Mouse (Mus musculus) liver, embryonic 13.5 days (tissue): ENCODE measurements around the gene Irak2. TPM values are rescaled to one million over a fixed set of nuclear protein-coding genes. Genes with fewer than 3 reads are reported as not detected.

ENCODE experiments used
- ATAC-seq: fragments of 200-750 bp; cut with Nextera tagmentation; 2 replicates; pipeline ENCODE4 v1.8.0; 2017; ENCODE audit warnings: low read depth, mild to moderate bottlenecking, moderate number of reproducible peaks, moderate library complexity
- DNase-seq: peaks from one replicate; pipeline ENCODE4 v3.0.0; 2022
- H3K27ac ChIP-seq: fragments of 300-500 bp; sonication (generic); 2 replicates; pipeline ENCODE4 v1.5.1; 2015; ENCODE audit warnings: moderate library complexity, mild to moderate bottlenecking, inconsistent platforms
- H3K27me3 ChIP-seq: fragments of 300-500 bp; sonication (generic); 2 replicates; pipeline ENCODE4 v1.6.1; 2015; ENCODE audit warnings: mild to moderate bottlenecking, inconsistent platforms
- H3K36me3 ChIP-seq: fragments of 300-500 bp; sonication (generic); 2 replicates; pipeline ENCODE4 v1.6.1; 2015; ENCODE audit warnings: mild to moderate bottlenecking, inconsistent platforms
- H3K4me1 ChIP-seq: fragments of 300-500 bp; sonication (generic); replicated peaks from 2 replicates; pipeline ENCODE4 v1.6.1; 2015; ENCODE audit warnings: inconsistent platforms
- H3K4me2 ChIP-seq: fragments of 300-500 bp; sonication (generic); 2 replicates; pipeline ENCODE4 v1.6.1; 2015; ENCODE audit warnings: inconsistent platforms, mild to moderate bottlenecking, moderate library complexity
- H3K4me3 ChIP-seq: fragments of 300-500 bp; sonication (generic); replicated peaks from 2 replicates; pipeline ENCODE4 v1.5.1; 2015; ENCODE audit warnings: mild to moderate bottlenecking, inconsistent platforms
- H3K9ac ChIP-seq: fragments of 300-500 bp; sonication (generic); 2 replicates; pipeline ENCODE4 v1.6.1; 2015; ENCODE audit warnings: mild to moderate bottlenecking, inconsistent platforms
- H3K9me3 ChIP-seq: fragments of 300-500 bp; sonication (generic); replicated peaks from 2 replicates; pipeline ENCODE4 v1.6.1; 2016; ENCODE audit warnings: inconsistent platforms
- whole genome bisulfite sequencing: fragments of 180-500 bp; shearing (Covaris S2); methylation state at CpG from one replicate; pipeline ENCODE4 v1.1.7; 2015; ENCODE audit not compliant: insufficient replicate concordance; 5-methylcytosine and 5-hydroxymethylcytosine counted together
- polyA plus RNA-seq: library from polyadenylated mRNA; unstranded; fragments of >200 nt; fragmentation: Nextera tagmentation; extraction: Ambion mirVana; gene quantifications from 2 replicates; pipeline ENCODE4 v1.2.1, GENCODE M21; 2015

Irak2 gene
- polyA plus RNA-seq, 1 experiment from 2014 or later: 14.9 TPM

- peak overlapping the region; percentile 67 for H3K4me2 ChIP-seq
- 46% methylated on average over 7 of the region's 7 CpGs for WGBS
- DNase-seq (no peak), ATAC-seq (no peak)
- H3K4me3 ChIP-seq: peak overlapping the region; percentile 61; the same call in 1 of the 2 replicates
- peak overlapping the region; percentile 98 for H3K27ac ChIP-seq
- H3K27me3 ChIP-seq: no peaks in the 10 kb centered on the region
- H3K9ac ChIP-seq: peak overlapping the region; percentile 84
- peaks cover 80% of the 10 kb centered on the region for H3K4me1 ChIP-seq
- no peaks in the 10 kb centered on the region for H3K9me3 ChIP-seq
- H3K36me3 ChIP-seq: peaks cover 35% of the 10 kb centered on the region
Measured at GRCm38 (mm10) chr6:113690008-113690399, 51.7 kb downstream of the Irak2 start.

GRCm38 (mm10) chr6:113690400-113691083 lies 52.3 kb downstream of the Irak2 start:
- Histone ChIP-seq H3K36me3 (peaks cover 40% of the 10 kb centered on the region), H3K27ac (peak overlapping the region; percentile 98), H3K4me3 (peak overlapping the region; percentile 61), H3K9me3 (no peaks in the 10 kb centered on the region), H3K9ac (peak overlapping the region; percentile 84), H3K4me2 (peak overlapping the region; percentile 67), H3K4me1 (peaks cover 83% of the 10 kb centered on the region), H3K27me3 (no peaks in the 10 kb centered on the region)
- 1% methylated on average over 14 of the region's 14 CpGs for WGBS
- ATAC-seq: peak; percentile 95
- DNase-seq: peak; percentile 91

GRCm38 (mm10) chr6:113691084-113691462 lies 52.8 kb downstream of the Irak2 start:
- Histone ChIP-seq H3K9me3 (no peaks in the 10 kb centered on the region), H3K4me1 (peaks cover 85% of the 10 kb centered on the region), H3K4me2 (peak overlapping the region; percentile 67), H3K27ac (peak overlapping the region; percentile 98), H3K4me3 (peak overlapping the region; percentile 61), H3K36me3 (peaks cover 40% of the 10 kb centered on the region), H3K9ac (peak overlapping the region; percentile 84), H3K27me3 (no peaks in the 10 kb centered on the region)
- DNase-seq: no peak
- WGBS: 30% methylated on average over 4 of the region's 4 CpGs
- no peak; the same call in 1 of the 2 replicates for ATAC-seq

- 67% methylated on average over 5 of the region's 5 CpGs for WGBS
- no peak for DNase-seq
- Histone ChIP-seq H3K4me2 (peak overlapping the region; percentile 67), H3K9ac (peak overlapping the region; percentile 70), H3K36me3 (peaks cover 37% of the 10 kb centered on the region), H3K27ac (peak overlapping the region; percentile 73), H3K4me3 (peak overlapping the region; percentile 61), H3K9me3 (no peaks in the 10 kb centered on the region), H3K27me3 (no peaks in the 10 kb centered on the region), H3K4me1 (peaks cover 82% of the 10 kb centered on the region)
- ATAC-seq: no peak
Measured at GRCm38 (mm10) chr6:113692661-113693133, 54.4 kb downstream of the Irak2 start.

- Histone ChIP-seq H3K4me2 (peak overlapping the region; percentile 67), H3K9me3 (no peaks in the 10 kb centered on the region), H3K27me3 (no peaks in the 10 kb centered on the region), H3K9ac (peak overlapping the region; percentile 70), H3K4me1 (peaks cover 85% of the 10 kb centered on the region), H3K36me3 (peaks cover 37% of the 10 kb centered on the region), H3K4me3 (peak overlapping the region; percentile 61), H3K27ac (peak overlapping the region; percentile 73)
- DNase-seq: no peak
- 59% methylated on average over 5 of the region's 5 CpGs for WGBS
- no peak for ATAC-seq
Measured at GRCm38 (mm10) chr6:113693377-113693776, 55.1 kb downstream of the Irak2 start.

GRCm38 (mm10) chr6:113695203-113695602 lies 56.9 kb downstream of the Irak2 start:
- ATAC-seq (no peak), DNase-seq (no peak)
- H3K9ac ChIP-seq: peak overlapping the region; percentile 65

GRCm38 (mm10) chr6:113695766-113696355 lies 57.6 kb downstream of the Irak2 start:
- Histone ChIP-seq H3K4me3 (peak overlapping the region; percentile 41), H3K27ac (peak overlapping the region; percentile 90), H3K36me3 (peaks cover 57% of the 10 kb centered on the region), H3K4me2 (peak overlapping the region; percentile 60), H3K9ac (peak overlapping the region; percentile 65), H3K27me3 (no peaks in the 10 kb centered on the region), H3K9me3 (no peaks in the 10 kb centered on the region), H3K4me1 (peaks cover 88% of the 10 kb centered on the region)
- ATAC-seq: no peak
- 37% methylated on average over 4 of the region's 4 CpGs for WGBS
- DNase-seq: no peak

More at GRCm38 (mm10) chr6:113695203-113695602, 56.9 kb downstream of the Irak2 start:
- H3K27ac ChIP-seq: peak overlapping the region; percentile 90
- WGBS: 26% methylated on average over 1 of the region's 1 CpGs
- H3K4me2 ChIP-seq: peak overlapping the region; percentile 60
- H3K36me3 ChIP-seq: peaks cover 50% of the 10 kb centered on the region
- H3K9me3 ChIP-seq: no peaks in the 10 kb centered on the region
- peak overlapping the region; percentile 41 for H3K4me3 ChIP-seq
- peaks cover 88% of the 10 kb centered on the region for H3K4me1 ChIP-seq
- no peaks in the 10 kb centered on the region for H3K27me3 ChIP-seq

- under 1% methylated on average over 58 of the region's 58 CpGs for WGBS
- H3K4me2 ChIP-seq: peak within 1 kb of the TSS; percentile 98
- ATAC-seq (peak; percentile 94), DNase-seq (peak; percentile 97)
- H3K9me3 ChIP-seq: no peaks in the 10 kb centered on the region
- peaks cover 65% of the 10 kb centered on the region for H3K36me3 ChIP-seq
- peaks cover 86% of the 10 kb centered on the region for H3K4me1 ChIP-seq
- peak within 1 kb of the TSS; percentile 98 for H3K4me3 ChIP-seq
- H3K27me3 ChIP-seq: no peaks in the 10 kb centered on the region
- H3K9ac ChIP-seq: peak within 1 kb of the TSS; percentile 99
- H3K27ac ChIP-seq: peak within 1 kb of the TSS; percentile 98
Measured at GRCm38 (mm10) chr6:113696582-113697221, 58.4 kb downstream of the Irak2 start, which contains the start of gene Tatdn2. Gene Tatdn2 (plus strand): TSS chr6:113697050.

- Histone ChIP-seq H3K27me3 (no peaks in the 10 kb centered on the region), H3K27ac (peak overlapping the region; percentile 98), H3K36me3 (peaks cover 66% of the 10 kb centered on the region), H3K9ac (peak overlapping the region; percentile 99), H3K4me3 (peak overlapping the region; percentile 98), H3K4me1 (peaks cover 79% of the 10 kb centered on the region), H3K9me3 (no peaks in the 10 kb centered on the region), H3K4me2 (peak overlapping the region; percentile 98)
- under 1% methylated on average over 104 of the region's 113 CpGs for WGBS
- no peak for ATAC-seq
- no peak for DNase-seq
Measured at GRCm38 (mm10) chr6:113697222-113698205, 59.2 kb downstream of the Irak2 start.

- Histone ChIP-seq H3K4me1 (peaks cover 9% of the 10 kb centered on the region), H3K4me3 (no peak overlapping the region), H3K9me3 (no peaks in the 10 kb centered on the region), H3K27me3 (no peaks in the 10 kb centered on the region), H3K9ac (no peak overlapping the region), H3K4me2 (no peak overlapping the region), H3K27ac (no peak overlapping the region), H3K36me3 (peaks cover 99% of the 10 kb centered on the region)
- 82% methylated on average over 3 of the region's 3 CpGs for WGBS
- ATAC-seq (no peak), DNase-seq (no peak)
Measured at GRCm38 (mm10) chr6:113712718-113713117, 74.5 kb downstream of the Irak2 start.
